Mouse (Mus musculus) small intestine, adult 2 months (tissue): ENCODE measurements around the gene Cntnap5b. TPM values are rescaled to one million over a fixed set of nuclear protein-coding genes. Genes with fewer than 3 reads are reported as not detected.

ENCODE experiments used
- H3K27ac ChIP-seq: fragments of 200-500 bp; 2 replicates; pipeline ENCODE4 v1.5.1; 2012; ENCODE audit warnings: low read depth, low read length, control low read depth, inconsistent platforms; ENCODE audit not compliant: insufficient read depth
- H3K27me3 ChIP-seq: fragments of 200-500 bp; 2 replicates; pipeline ENCODE4 v1.6.1; 2012; ENCODE audit warnings: mild to moderate bottlenecking, moderate library complexity, low read length, inconsistent platforms; ENCODE audit not compliant: control insufficient read depth, insufficient read depth
- H3K36me3 ChIP-seq: fragments of 200-500 bp; 2 replicates; pipeline ENCODE4 v1.6.1; 2012; ENCODE audit warnings: mild to moderate bottlenecking, low read length, control low read depth, inconsistent platforms; ENCODE audit not compliant: control insufficient read depth, insufficient read depth
- H3K4me1 ChIP-seq: fragments of 200-500 bp; 2 replicates; pipeline ENCODE4 v1.6.1; 2012; ENCODE audit warnings: low read length, inconsistent platforms, mixed read lengths; ENCODE audit not compliant: control insufficient read depth, insufficient read depth, insufficient read length
- H3K4me3 ChIP-seq: fragments of 200-500 bp; 2 replicates; pipeline ENCODE4 v1.5.1; 2012; ENCODE audit warnings: low read depth, mild to moderate bottlenecking, control low read depth, inconsistent platforms, low read length, moderate library complexity
- CTCF ChIP-seq: fragments of 200-500 bp; IDR thresholded peaks from 2 replicates; pipeline ENCODE4 v1.5.1; 2012; ENCODE audit warnings: low read depth, mild to moderate bottlenecking, control low read depth, inconsistent platforms, low read length, moderate library complexity, mixed read lengths; ENCODE audit not compliant: insufficient replicate concordance, insufficient read length; ENCODE audit errors: extremely low read depth
- POLR2A ChIP-seq: fragments of 200-500 bp; IDR thresholded peaks from 2 replicates; pipeline ENCODE4 v1.6.1; 2012; ENCODE audit warnings: low read depth, mild to moderate bottlenecking, control low read depth, inconsistent platforms, low read length, moderate library complexity
- WGBS: fragments of 180-500 bp; shearing (Covaris S2); methylation state at CpG from one replicate; pipeline ENCODE4 v1.1.7; 2018; 5-methylcytosine and 5-hydroxymethylcytosine counted together
- polyA plus RNA-seq: library from polyadenylated mRNA; depleted of rRNA; stranded (reverse); fragments of >200 nt; gene quantifications from 2 replicates; pipeline ENCODE4 v1.2.3, GENCODE M21; 2012

Gene Cntnap5b
- polyA plus RNA-seq, 1 experiment, result not detected

GRCm38 (mm10) chr1:100180050-100180449 is 407.5 kb downstream of the Cntnap5b start:
- 86% methylated on average over 5 of the region's 5 CpGs for WGBS
- TF ChIP-seq POLR2A, result no peak
- no peak for TF ChIP-seq CTCF
- Histone ChIP-seq H3K4me3 (no peak overlapping the region), H3K27ac (no peak overlapping the region), H3K36me3 (no peaks in the 10 kb centered on the region), H3K4me1 (no peaks in the 10 kb centered on the region), H3K27me3 (no peaks in the 10 kb centered on the region)

- no peaks in the 10 kb centered on the region for H3K36me3 ChIP-seq
- 8% methylated on average over 6 of the region's 6 CpGs for WGBS
- H3K27ac ChIP-seq, result no peak overlapping the region
- no peak overlapping the region for H3K4me3 ChIP-seq
- TF ChIP-seq POLR2A (no peak), CTCF (no peak)
- H3K4me1 ChIP-seq, result no peaks in the 10 kb centered on the region
- no peaks in the 10 kb centered on the region for H3K27me3 ChIP-seq
Observed at GRCm38 (mm10) chr1:100231980-100232608, 459.5 kb downstream of the Cntnap5b start.

GRCm38 (mm10) chr1:100251964-100252363 is 479.4 kb downstream of the Cntnap5b start:
- H3K36me3 ChIP-seq, result no peaks in the 10 kb centered on the region
- no peaks in the 10 kb centered on the region for H3K4me1 ChIP-seq
- TF ChIP-seq CTCF (no peak), POLR2A (no peak)
- H3K27me3 ChIP-seq, result no peaks in the 10 kb centered on the region
- no peak overlapping the region for H3K4me3 ChIP-seq
- H3K27ac ChIP-seq, result no peak overlapping the region

- H3K4me3 ChIP-seq, result no peak overlapping the region
- no peak overlapping the region for H3K27ac ChIP-seq
- H3K27me3 ChIP-seq, result no peaks in the 10 kb centered on the region
- no peaks in the 10 kb centered on the region for H3K4me1 ChIP-seq
- 89% methylated on average over 1 of the region's 1 CpGs for WGBS
- TF ChIP-seq CTCF (no peak), POLR2A (no peak)
- no peaks in the 10 kb centered on the region for H3K36me3 ChIP-seq
Observed at GRCm38 (mm10) chr1:100310687-100311086, 538.1 kb downstream of the Cntnap5b start.

GRCm38 (mm10) chr1:100331066-100331465 is 558.5 kb downstream of the Cntnap5b start:
- no peak overlapping the region for H3K27ac ChIP-seq
- WGBS, result 79% methylated on average over 3 of the region's 3 CpGs
- H3K36me3 ChIP-seq, result no peaks in the 10 kb centered on the region
- no peaks in the 10 kb centered on the region for H3K4me1 ChIP-seq
- H3K27me3 ChIP-seq, result no peaks in the 10 kb centered on the region
- TF ChIP-seq CTCF, result no peak
- TF ChIP-seq POLR2A, result no peak
- H3K4me3 ChIP-seq, result no peak overlapping the region

- H3K27me3 ChIP-seq, result no peaks in the 10 kb centered on the region
- no peaks in the 10 kb centered on the region for H3K36me3 ChIP-seq
- no peak overlapping the region for H3K27ac ChIP-seq
- 63% methylated on average over 5 of the region's 5 CpGs for WGBS
- TF ChIP-seq CTCF, result no peak
- H3K4me1 ChIP-seq, result no peaks in the 10 kb centered on the region
- no peak overlapping the region for H3K4me3 ChIP-seq
Observed at GRCm38 (mm10) chr1:100369415-100370113, 597.0 kb downstream of the Cntnap5b start.

DNA sequence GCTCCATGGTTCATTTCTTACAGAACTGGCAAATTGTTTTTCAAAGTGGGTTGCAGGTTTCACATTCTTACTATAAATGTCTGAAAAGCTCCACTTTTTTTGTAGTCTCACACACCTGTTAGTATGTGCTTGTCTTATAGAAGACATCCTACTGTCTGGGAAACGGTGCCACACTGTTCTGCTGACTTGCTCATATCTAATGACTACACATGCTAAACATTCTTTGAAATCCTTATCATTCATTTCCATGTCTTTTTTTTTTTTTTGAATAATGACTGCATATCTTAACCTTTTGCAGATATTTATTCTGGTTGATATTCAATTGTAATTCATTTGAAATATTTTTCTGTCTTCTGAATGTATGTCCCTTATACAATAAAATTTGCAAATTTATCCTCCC is 613.7 kb downstream of the Cntnap5b start:
- H3K27ac ChIP-seq, result no peak overlapping the region
- no peaks in the 10 kb centered on the region for H3K36me3 ChIP-seq
- no peaks in the 10 kb centered on the region for H3K4me1 ChIP-seq
- no peaks in the 10 kb centered on the region for H3K27me3 ChIP-seq
- no peak overlapping the region for H3K4me3 ChIP-seq
- WGBS, result 70% methylated on average over 1 of the region's 1 CpGs
- TF ChIP-seq CTCF (no peak), POLR2A (no peak)
